Mouse (Mus musculus) left cerebral cortex, adult 9 months (tissue): ENCODE measurements around the gene Trim80.

Experiments
- DNase-seq, 2 experiments: peaks; one replicate each; pipeline ENCODE4 v3.0.0; 2022; ENCODE audit warnings: low spot score in 2 of 2

Trim80 gene

GRCm38 (mm10) chr11:115439906-115440595, at the start of gene Trim80:
TSS of gene Trim80 (plus strand) at chr11:115440545.
- DNase-seq, result no peak

GRCm38 (mm10) chr11:115391358-115391757, 49.0 kb upstream of the Trim80 start:
- DNase-seq, result no peak

- DNase-seq, result no peak
These were observed 46.5 kb upstream of the Trim80 start for GRCm38 (mm10) chr11:115393721-115394325.

GRCm38 (mm10) chr11:115398085-115398484, 42.3 kb upstream of the Trim80 start:
- DNase-seq, result no peak

GRCm38 (mm10) chr11:115400126-115400525, 40.2 kb upstream of the Trim80 start:
- no peak for DNase-seq

- peak in 1 of 2 experiments; percentile 64 for DNase-seq
These were observed 39.5 kb upstream of the Trim80 start for GRCm38 (mm10) chr11:115400630-115401391.

GRCm38 (mm10) chr11:115403338-115404124, 36.8 kb upstream of the Trim80 start, which contains the start of gene Mrpl58:
TSS of gene Mrpl58 (plus strand) at chr11:115403752.
- peak in 1 of 2 experiments; percentile 87 for DNase-seq

GRCm38 (mm10) chr11:115405723-115406122, 34.6 kb upstream of the Trim80 start:
- no peak for DNase-seq

- no peak for DNase-seq
These were observed 33.4 kb upstream of the Trim80 start for GRCm38 (mm10) chr11:115406858-115407401.

- DNase-seq, result no peak
These were observed 32.0 kb upstream of the Trim80 start for GRCm38 (mm10) chr11:115408266-115408920.

GRCm38 (mm10) chr11:115409556-115409955, 30.8 kb upstream of the Trim80 start:
- no peak for DNase-seq

GRCm38 (mm10) chr11:115419531-115420237, 20.7 kb upstream of the Trim80 start, which contains the start of the genes Atp5h and Kctd2:
TSS of gene Atp5h (minus strand) at chr11:115419962.
TSS of gene Kctd2 (plus strand) at chr11:115420128.
- peak; percentile 91 to 95 for DNase-seq

- peak in 1 of 2 experiments; percentile 49 for DNase-seq
These were observed 19.8 kb upstream of the Trim80 start for GRCm38 (mm10) chr11:115420336-115421190.

GRCm38 (mm10) chr11:115421328-115421727, 19.0 kb upstream of the Trim80 start:
- no peak for DNase-seq

GRCm38 (mm10) chr11:115421972-115422371, 18.4 kb upstream of the Trim80 start:
- DNase-seq, result no peak

- no peak for DNase-seq
These were observed 17.3 kb upstream of the Trim80 start for GRCm38 (mm10) chr11:115423091-115423490.

GRCm38 (mm10) chr11:115424666-115425065, 15.7 kb upstream of the Trim80 start:
- DNase-seq, result no peak

GRCm38 (mm10) chr11:115425671-115426070, 14.7 kb upstream of the Trim80 start:
- DNase-seq, result no peak
